Mouse (Mus musculus): ENCODE data around the gene Ptrh2.

GRCm38 (mm10) chr11:86691482-86691881 lies 7.7 kb downstream of the Ptrh2 start:
- TF ChIP-seq ZNF384 (IDR thresholded peaks at IDR 0.05; ENCODE audit: low read depth, low read length) (no peak), ZC3H11A (IDR thresholded peaks at IDR 0.05; ENCODE audit: borderline replicate concordance, low read depth, low read length) (no peak), CHD2 (IDR thresholded peaks at IDR 0.05; ENCODE audit: low read depth, low read length) (no peak)

All from ES-E14 (cell line).